Mouse (Mus musculus) midbrain, embryonic 15.5 days (tissue): ENCODE measurements around the gene Etv3. TPM values are rescaled to one million over a fixed set of nuclear protein-coding genes. Genes with fewer than 3 reads are reported as not detected.

Source experiments
- ATAC-seq: fragments of 200-750 bp; cut with Nextera tagmentation; replicated peaks from 2 replicates; pipeline ENCODE4 v1.8.0; 2017; ENCODE audit warnings: moderate TSS enrichment
- H3K27ac ChIP-seq: fragments of 300-500 bp; sonication (generic); 2 replicates; pipeline ENCODE4 v1.5.1; 2015; ENCODE audit warnings: mild to moderate bottlenecking, inconsistent platforms
- H3K27me3 ChIP-seq: fragments of 300-500 bp; sonication (generic); replicated peaks from 2 replicates; pipeline ENCODE4 v1.6.1; 2015; ENCODE audit warnings: inconsistent platforms
- H3K36me3 ChIP-seq: fragments of 300-500 bp; sonication (generic); replicated peaks from 2 replicates; pipeline ENCODE4 v1.6.1; 2015; ENCODE audit warnings: inconsistent platforms
- H3K4me1 ChIP-seq: fragments of 300-500 bp; sonication (generic); 2 replicates; pipeline ENCODE4 v1.6.1; 2015; ENCODE audit warnings: inconsistent platforms
- H3K4me2 ChIP-seq: fragments of 300-500 bp; sonication (generic); 2 replicates; pipeline ENCODE4 v1.6.1; 2015; ENCODE audit warnings: inconsistent platforms, mild to moderate bottlenecking, moderate library complexity
- H3K4me3 ChIP-seq: fragments of 300-500 bp; sonication (generic); 2 replicates; pipeline ENCODE4 v1.5.1; 2015; ENCODE audit warnings: mild to moderate bottlenecking, inconsistent platforms
- H3K9ac ChIP-seq: fragments of 300-500 bp; sonication (generic); 2 replicates; pipeline ENCODE4 v1.6.1; 2015; ENCODE audit warnings: mild to moderate bottlenecking, inconsistent platforms
- H3K9me3 ChIP-seq: fragments of 300-500 bp; sonication (generic); 2 replicates; pipeline ENCODE4 v1.6.1; 2016; ENCODE audit warnings: inconsistent platforms
- WGBS: fragments of 180-500 bp; shearing (Covaris S2); methylation state at CpG from one replicate; pipeline ENCODE4 v1.1.7; 2015; ENCODE audit warnings: mixed read lengths; 5-methylcytosine and 5-hydroxymethylcytosine counted together
- polyA plus RNA-seq: library from polyadenylated mRNA; unstranded; fragments of >200 nt; fragmentation: Nextera tagmentation; extraction: Ambion mirVana; gene quantifications from 2 replicates; pipeline ENCODE4 v1.2.1, GENCODE M21; 2015

Etv3 gene
- polyA plus RNA-seq, 1 experiment from 2014 or later = 11.6 TPM

DNA sequence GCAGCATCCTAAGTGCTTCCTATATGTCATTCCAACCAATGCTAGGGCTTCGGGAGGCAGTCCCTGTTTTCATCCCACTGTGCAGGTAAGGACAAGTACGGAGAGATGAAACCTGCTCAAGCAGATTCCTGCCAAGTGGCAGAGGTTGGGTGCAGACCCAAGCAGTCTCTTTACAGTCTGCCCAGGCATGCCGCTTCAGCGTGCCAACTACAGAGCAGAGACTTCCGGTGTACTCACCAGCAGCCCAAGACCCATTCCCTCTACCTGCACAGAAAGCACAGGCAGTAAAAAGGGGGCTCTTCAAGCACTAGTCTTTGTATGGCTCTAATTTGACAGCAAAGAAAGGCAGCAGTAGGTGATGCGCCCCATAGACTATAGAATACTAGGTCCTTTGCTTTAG is 40.4 kb downstream of the Etv3 start:
- Histone ChIP-seq H3K4me3 (peak overlapping the region; percentile 31), H3K36me3 (no peaks in the 10 kb centered on the region), H3K9me3 (no peaks in the 10 kb centered on the region), H3K4me1 (peaks cover 14% of the 10 kb centered on the region), H3K27ac (peak overlapping the region; percentile 96), H3K9ac (peak overlapping the region; percentile 49), H3K27me3 (0 out of 2 replicates have a peak, but pooled peaks cover 3% of the 10 kb centered on the region), H3K4me2 (peak overlapping the region; percentile 50)
- peak; percentile 62 for ATAC-seq
- WGBS = 60% methylated on average over 6 of the region's 6 CpGs

DNA sequence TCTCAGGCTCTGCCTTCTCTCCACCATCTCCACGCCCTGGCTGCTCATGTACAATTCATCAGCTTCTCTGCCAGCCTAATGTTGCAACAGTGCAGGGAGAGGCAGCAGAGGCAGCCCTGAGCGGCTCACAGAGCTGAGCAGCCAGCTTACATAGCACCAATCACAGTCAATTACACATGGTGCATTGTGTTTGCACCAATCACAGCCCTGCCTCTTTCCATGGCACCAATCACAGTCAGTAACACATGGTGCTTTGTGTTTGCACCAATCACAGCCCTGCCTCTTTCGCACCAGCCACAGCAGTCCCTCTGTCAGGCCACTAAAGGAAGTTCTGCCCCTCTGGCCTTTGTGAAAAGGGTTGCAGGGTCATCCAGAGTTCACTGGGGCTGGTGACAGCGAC is 40.9 kb downstream of the Etv3 start:
- peaks cover 14% of the 10 kb centered on the region for H3K4me1 ChIP-seq
- H3K9me3 ChIP-seq = no peaks in the 10 kb centered on the region
- ATAC-seq = peak; percentile 100
- peak overlapping the region; percentile 49 for H3K9ac ChIP-seq
- H3K27ac ChIP-seq = peak overlapping the region; percentile 96
- H3K4me3 ChIP-seq = peak overlapping the region; percentile 34
- no peaks in the 10 kb centered on the region for H3K36me3 ChIP-seq
- 4% methylated on average over 4 of the region's 4 CpGs for WGBS
- 0 out of 2 replicates have a peak, but pooled peaks cover 3% of the 10 kb centered on the region for H3K27me3 ChIP-seq
- peak overlapping the region; percentile 50 for H3K4me2 ChIP-seq

DNA sequence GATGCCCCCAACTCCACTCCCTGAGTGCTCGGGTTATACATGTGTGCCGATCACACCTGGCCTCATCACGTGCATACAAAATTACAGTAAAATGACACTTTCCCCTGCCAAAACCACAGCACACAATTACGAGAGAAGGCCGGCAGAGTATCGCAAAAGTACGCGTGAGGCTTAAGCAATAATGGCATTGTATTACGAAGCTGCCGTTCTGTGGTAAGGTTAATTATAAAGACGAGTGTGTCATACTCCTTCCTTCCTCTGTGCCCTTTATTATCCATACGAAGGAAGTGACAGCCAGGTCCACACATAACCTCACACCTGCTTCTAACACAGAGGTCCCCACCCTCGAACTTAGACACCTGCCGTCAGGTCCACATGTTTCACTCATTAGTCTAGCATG is 42.3 kb downstream of the Etv3 start:
- Histone ChIP-seq H3K9ac (no peak overlapping the region), H3K36me3 (no peaks in the 10 kb centered on the region), H3K9me3 (no peaks in the 10 kb centered on the region), H3K4me3 (no peak overlapping the region), H3K4me1 (peaks cover 14% of the 10 kb centered on the region), H3K4me2 (no peak overlapping the region), H3K27ac (no peak overlapping the region), H3K27me3 (no peaks in the 10 kb centered on the region)
- WGBS = 94% methylated on average over 14 of the region's 14 CpGs
- no peak for ATAC-seq

DNA sequence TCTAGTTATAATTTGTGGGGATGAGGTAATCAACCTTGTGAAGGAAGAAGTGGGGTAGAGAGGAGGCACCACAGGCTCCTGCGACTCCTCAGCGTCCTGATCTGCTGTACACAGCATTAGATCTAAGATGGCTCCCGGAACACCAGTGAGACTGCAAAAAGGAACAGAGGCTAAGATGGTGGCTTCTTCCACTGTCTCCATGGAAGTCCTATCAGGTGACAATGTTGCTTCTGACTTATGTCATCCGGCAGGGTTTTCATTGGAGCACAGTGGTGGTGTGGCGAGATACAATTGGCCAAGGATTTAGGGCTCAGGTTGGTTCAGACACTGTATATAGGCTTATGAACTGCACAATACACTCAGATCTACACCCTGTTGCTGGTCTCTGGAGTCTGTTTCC is 43.5 kb downstream of the Etv3 start:
- Histone ChIP-seq H3K9ac (no peak overlapping the region), H3K27ac (no peak overlapping the region), H3K36me3 (no peaks in the 10 kb centered on the region), H3K9me3 (no peaks in the 10 kb centered on the region), H3K4me1 (peaks cover 14% of the 10 kb centered on the region), H3K4me2 (no peak overlapping the region), H3K4me3 (no peak overlapping the region), H3K27me3 (no peaks in the 10 kb centered on the region)
- 97% methylated on average over 5 of the region's 5 CpGs for WGBS
- ATAC-seq = no peak

DNA sequence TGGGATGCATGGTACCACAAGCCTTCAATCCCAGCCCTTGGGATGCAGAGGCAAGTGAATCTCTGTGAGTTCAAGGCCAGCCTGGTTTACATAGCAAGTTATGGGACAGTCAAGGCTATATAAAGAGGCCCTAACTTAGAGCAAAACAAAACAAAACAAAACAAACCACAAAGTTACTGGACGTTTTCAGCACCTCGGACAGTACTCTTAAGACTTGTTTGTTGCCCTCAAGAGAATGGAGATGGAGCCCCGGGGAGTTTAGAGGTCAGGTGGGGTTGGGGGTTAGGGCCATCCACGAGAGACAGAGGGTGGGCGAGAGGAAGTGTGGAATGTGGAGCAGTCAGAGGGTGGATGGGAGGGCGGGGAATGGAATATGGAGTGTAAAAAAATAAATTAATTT is 50.6 kb downstream of the Etv3 start:
- no peaks in the 10 kb centered on the region for H3K4me1 ChIP-seq
- H3K9ac ChIP-seq = no peak overlapping the region

DNA sequence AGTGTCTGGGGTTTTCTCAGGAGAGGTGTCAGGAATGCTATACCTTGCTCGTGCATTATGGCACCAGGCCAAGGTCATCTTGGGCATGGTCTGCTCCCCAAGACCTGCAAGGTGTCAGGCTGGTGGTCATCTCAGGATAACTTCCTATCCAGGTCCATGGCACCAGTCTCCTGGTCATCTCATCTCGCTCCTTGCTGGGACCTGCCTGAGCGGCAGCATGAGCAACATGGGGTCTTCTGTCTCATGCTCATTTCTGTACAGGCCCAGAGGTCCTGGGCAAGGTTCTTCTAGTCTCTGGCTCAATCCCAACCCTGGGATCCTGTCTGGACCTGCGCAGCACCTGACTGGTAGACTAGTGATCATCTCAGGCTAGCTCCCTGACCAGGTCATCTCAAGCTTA is 57.1 kb downstream of the Etv3 start:
- Histone ChIP-seq H3K9me3 (no peaks in the 10 kb centered on the region), H3K4me1 (no peaks in the 10 kb centered on the region), H3K27me3 (no peaks in the 10 kb centered on the region), H3K4me3 (no peak overlapping the region), H3K4me2 (no peak overlapping the region), H3K9ac (no peak overlapping the region), H3K27ac (no peak overlapping the region), H3K36me3 (no peaks in the 10 kb centered on the region)
- 96% methylated on average over 4 of the region's 4 CpGs for WGBS
- no peak for ATAC-seq

More for the DNA sequence above, 50.6 kb downstream of the Etv3 start:
- Histone ChIP-seq H3K9me3 (no peaks in the 10 kb centered on the region), H3K4me2 (no peak overlapping the region), H3K36me3 (no peaks in the 10 kb centered on the region), H3K27ac (no peak overlapping the region), H3K27me3 (no peaks in the 10 kb centered on the region), H3K4me3 (no peak overlapping the region)
- 34% methylated on average over 6 of the region's 6 CpGs for WGBS
- no peak for ATAC-seq

Other genes with a start within 250 kb of the Etv3 start
- 0.19 and 0.66 TPM in 2 replicates for gene Cd5l, start 167.5 kb upstream of the Etv3 start, polyA plus RNA-seq
- gene Fcrl1, start 149.0 kb upstream of the Etv3 start, polyA plus RNA-seq = 0.13 TPM in 1 of 2 replicates, not detected in the other
- not detected in 2 replicates for gene Fcrl5, start 89.6 kb upstream of the Etv3 start, polyA plus RNA-seq
- 27.9 and 28.7 TPM in 2 replicates for gene Arhgef11, start 92.2 kb downstream of the Etv3 start, polyA plus RNA-seq
- 0.84 and 0.89 TPM in 2 replicates for gene Lrrc71, start 223.2 kb downstream of the Etv3 start, polyA plus RNA-seq